Mouse (Mus musculus) ES-Bruce4 (cell line): ENCODE measurements at regions not wholly inside any gene's neighbourhood (a gene's known extent, or its start where the extent isn't known, plus 50 kb on each side); places are given as distances from the start of the nearest gene placed in this dataset.

Experiments used
- CTCF ChIP-seq: IDR thresholded peaks from one replicate; pipeline ENCODE4 v1.8.1; 2011; ENCODE audit warnings: low read depth, low read length
- POLR2A ChIP-seq: IDR thresholded peaks from one replicate; pipeline ENCODE4 v1.8.1; 2011; ENCODE audit warnings: low read length; ENCODE audit not compliant: insufficient read depth

DNA sequence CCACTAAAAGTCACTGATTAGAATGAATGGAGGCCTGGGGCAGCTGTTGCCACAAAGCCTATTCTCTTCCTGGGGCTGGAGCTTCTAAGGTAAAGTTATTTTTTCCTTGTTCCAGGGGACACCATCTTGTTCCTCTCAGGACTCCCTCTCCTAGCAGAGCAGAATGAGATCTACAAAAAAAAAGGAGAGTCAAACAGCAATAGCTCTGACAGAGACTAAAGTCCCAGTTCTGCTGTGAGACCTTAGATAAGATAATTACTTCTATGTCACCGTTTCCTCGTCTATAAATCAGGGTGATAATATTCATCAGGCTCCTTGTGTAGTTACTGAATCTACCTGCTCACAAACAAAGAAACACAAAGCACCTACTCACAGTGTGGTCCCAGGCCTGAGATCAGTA is 256.7 kb downstream of the Abcc12 start:
- TF ChIP-seq CTCF: no peak
- TF ChIP-seq POLR2A: no peak
